ENCODE assay signal across 8 mouse cellular contexts in genomic region chr14:121379116-121379826, GRCm38 (mm10). TPM values are rescaled to one million over a fixed set of nuclear protein-coding genes. Genes with fewer than 3 reads are reported as not detected.
DNase-seq lines count a peak whose midpoint lies in the region; ATAC-seq and TF ChIP-seq lines count a peak whose summit lies in the region.

No protein-coding gene starts in this region.

- peak overlapping the region; percentile 98 for H3K9ac ChIP-seq in heart, embryonic 12.5 days
- peak overlapping the region; percentile 96 for H3K9ac ChIP-seq in kidney, embryonic 16.5 days (replicated peaks; ENCODE audit: low read length)
- peak overlapping the region; percentile 98 for H3K9ac ChIP-seq in liver, adult 2 months (ENCODE audit: low read depth, low read length)

- H3K9me3 ChIP-seq in heart, embryonic 12.5 days (replicated peaks): no peaks in the 10 kb centered on the region
- H3K9me3 ChIP-seq in kidney, embryonic 16.5 days (ENCODE audit: low read length): no peaks in the 10 kb centered on the region

- WGBS in bone marrow, adult 2 months: under 1% methylated on average over 79 of the region's 79 CpGs
- WGBS in heart, embryonic 12.5 days: 2% methylated on average over 61 of the region's 79 CpGs
- 2% methylated on average over 30 of the region's 79 CpGs for WGBS in kidney, embryonic 16.5 days
- 2% methylated on average over 48 of the region's 79 CpGs for WGBS in liver, adult 2 months

- TF ChIP-seq POLR2A in bone marrow, adult 2 months (IDR thresholded peaks at IDR 0.05; ENCODE audit: borderline replicate concordance, control insufficient read depth, low read depth, low read length): peak; percentile 66; the same call in 1 of the 2 replicates
- TF ChIP-seq POLR2A in liver, adult 2 months (IDR thresholded peaks at IDR 0.05; ENCODE audit: extremely low read depth, insufficient read depth, low read length): peak; percentile 69

- peak overlapping the region; percentile 99 for H3K27ac ChIP-seq in bone marrow, adult 2 months (ENCODE audit: control insufficient read depth, insufficient read depth, low read depth, low read length, poor library complexity)
- H3K27ac ChIP-seq in heart, embryonic 12.5 days (ENCODE audit: poor library complexity, severe bottlenecking): peak overlapping the region; percentile 95
- H3K27ac ChIP-seq in kidney, embryonic 16.5 days (ENCODE audit: low read length): peak overlapping the region; percentile 98
- peak overlapping the region; percentile 97 for H3K27ac ChIP-seq in liver, adult 2 months (replicated peaks; ENCODE audit: insufficient read depth, low read depth, low read length)

- H3K36me3 ChIP-seq in heart, embryonic 12.5 days: 0 out of 2 replicates have a peak, but pooled peaks cover 3% of the 10 kb centered on the region
- no peaks in the 10 kb centered on the region for H3K36me3 ChIP-seq in kidney, embryonic 16.5 days (ENCODE audit: insufficient read depth, low read length)
- H3K36me3 ChIP-seq in liver, adult 2 months (ENCODE audit: control insufficient read depth, insufficient read depth, low read length): no peaks in the 10 kb centered on the region

- peak; percentile 74 for DNase-seq in 3T3-L1 (ENCODE audit: low read depth, low spot score)
- DNase-seq in liver, adult 2 months (ENCODE audit: extremely low read depth, low read depth, low spot score): peak; percentile 29
- DNase-seq in spleen, postnatal 14 days (ENCODE audit: low spot score in 2 of 2): peak; percentile 71 to 77

- peak overlapping the region; percentile 93 for H3K4me3 ChIP-seq in bone marrow, adult 2 months (replicated peaks; ENCODE audit: control insufficient read depth, low read depth, low read length)
- peak overlapping the region; percentile 95 for H3K4me3 ChIP-seq in heart, embryonic 12.5 days
- peak overlapping the region; percentile 95 for H3K4me3 ChIP-seq in kidney, embryonic 16.5 days (ENCODE audit: low read length)
- H3K4me3 ChIP-seq in liver, adult 2 months (ENCODE audit: insufficient read depth, low read depth, low read length): peak overlapping the region; percentile 98

- ATAC-seq in erythroblast, adult 5-6 weeks (replicated peaks; ENCODE audit: low FRiP score, poor library complexity, severe bottlenecking): peak; percentile 58
- peak; percentile 95 for ATAC-seq in heart, embryonic 12.5 days (ENCODE audit: insufficient number of reproducible peaks, low FRiP score)
- ATAC-seq in kidney, embryonic 16.5 days (ENCODE audit: low FRiP score, low TSS enrichment): peak; percentile 94
- peak; percentile 46 for ATAC-seq in monocyte, adult 5-6 weeks (replicated peaks; ENCODE audit: insufficient number of reproducible peaks, low FRiP score, low TSS enrichment, poor library complexity, severe bottlenecking)

- H3K4me2 ChIP-seq in heart, embryonic 12.5 days: peak overlapping the region; percentile 75
- H3K4me2 ChIP-seq in kidney, embryonic 16.5 days (replicated peaks; ENCODE audit: low read depth, low read length): peak overlapping the region; percentile 87

- peaks cover 29% of the 10 kb centered on the region for H3K79me2 ChIP-seq in liver, adult 2 months (ENCODE audit: control insufficient read depth, insufficient read depth, low read length)

- TF ChIP-seq CTCF in bone marrow, adult 2 months (IDR thresholded peaks at IDR 0.05; ENCODE audit: control insufficient read depth, insufficient read depth, low read length): no peak
- 0 out of 2 replicates have a peak, but pooled peaks have one; percentile 0 for TF ChIP-seq CTCF in liver, adult 2 months (IDR thresholded peaks at IDR 0.05; ENCODE audit: low read depth, low read length)

- no peaks in the 10 kb centered on the region for H3K27me3 ChIP-seq in heart, embryonic 12.5 days (replicated peaks)
- H3K27me3 ChIP-seq in kidney, embryonic 16.5 days (ENCODE audit: insufficient read depth, low read length): no peaks in the 10 kb centered on the region
- H3K27me3 ChIP-seq in liver, adult 2 months (ENCODE audit: control insufficient read depth, insufficient read depth, low read length): no peaks in the 10 kb centered on the region

- H3K4me1 ChIP-seq in bone marrow, adult 2 months (ENCODE audit: control insufficient read depth, insufficient read depth, low read length): peaks cover 4% of the 10 kb centered on the region; the same call in 1 of the 2 replicates
- peaks cover 43% of the 10 kb centered on the region for H3K4me1 ChIP-seq in heart, embryonic 12.5 days (replicated peaks)
- peaks cover 32% of the 10 kb centered on the region for H3K4me1 ChIP-seq in kidney, embryonic 16.5 days (ENCODE audit: insufficient read depth, low read length)
- peaks cover 6% of the 10 kb centered on the region for H3K4me1 ChIP-seq in liver, adult 2 months (ENCODE audit: control insufficient read depth, insufficient read depth, low read length)

RNA-seq across cellular contexts. Expression of gene Stk24, which starts 0.5 kb away (rescaled TPM):
- polyA plus RNA-seq in bone marrow, adult 2 months (2011; ENCODE audit: insufficient read depth, insufficient read length, low replicate concordance, missing spikeins): 38.3 and 39.7 TPM in 2 replicates
- total RNA-seq in erythroblast, adult 5-6 weeks (2015; ENCODE audit: low replicate concordance): 49.7 and 52.8 TPM in 2 replicates
- 41.9 and 53.8 TPM in 2 replicates for total RNA-seq in erythroblast, adult 5-6 weeks (2017; ENCODE audit: low replicate concordance)
- 52.9 and 55.6 TPM in 2 replicates for polyA plus RNA-seq in heart, embryonic 12.5 days (2016; fragmentation: Nextera tagmentation; extraction: Ambion mirVana)
- polyA plus RNA-seq in kidney, embryonic 16.5 days (2015; fragmentation: Nextera tagmentation; extraction: Ambion mirVana): 34.8 and 38.0 TPM in 2 replicates
- total RNA-seq in liver, adult 2 months (2014; rRNA removed): 10.1 and 12.6 TPM in 2 replicates
- polyA plus RNA-seq in liver, adult 2 months (2012; rRNA removed): 8.6 and 9.3 TPM in 2 replicates
- 267 to 321 TPM (median 302 TPM) in 3 replicates for total RNA-seq in monocyte, adult 5-6 weeks (2017)

Comparison
In these comparisons a context has a peak if more than half of its experiments do, and no peak if none do; other contexts are left out.
1. Peak in every context shown above with its lines: DNase-seq, ATAC-seq, H3K4me3 ChIP-seq and H3K27ac ChIP-seq.